Mouse (Mus musculus) CH12.LX (cell line): ENCODE measurements around the gene Alg12. TPM values are rescaled to one million over a fixed set of nuclear protein-coding genes. Genes with fewer than 3 reads are reported as not detected.

Experiments used
- DNase-seq: peaks from one replicate; pipeline ENCODE4 v3.0.0-alpha.2; 2013; ENCODE audit errors: extremely low read depth
- H3K27ac ChIP-seq: 2 replicates; pipeline ENCODE4 v1.5.1; 2012; ENCODE audit warnings: low read depth, mild to moderate bottlenecking, control low read depth, moderate library complexity; ENCODE audit not compliant: insufficient read depth
- H3K27me3 ChIP-seq: replicated peaks from 2 replicates; pipeline ENCODE3; 2012; ENCODE audit warnings: inconsistent platforms
- H3K36me3 ChIP-seq, 2 experiments: replicated peaks in 1 of 2; 2 replicates each; pipeline versions ENCODE3 to v1.6.1; 2012; ENCODE audit warnings: inconsistent platforms in 1 of 2, low read length in 1 of 2, mild to moderate bottlenecking in 1 of 2, mixed read lengths in 1 of 2, moderate library complexity in 1 of 2; ENCODE audit not compliant: control insufficient read depth in 1 of 2, insufficient read depth in 1 of 2
- H3K4me1 ChIP-seq, 2 experiments: 2 replicates each; pipeline ENCODE4 v1.6.1; 2012; ENCODE audit warnings: inconsistent platforms in 1 of 2, moderate library complexity in 1 of 2; ENCODE audit not compliant: insufficient read depth in 2 of 2, control insufficient read depth in 1 of 2
- H3K4me2 ChIP-seq: 2 replicates; pipeline ENCODE4 v1.6.1; 2012; ENCODE audit warnings: low read depth, mild to moderate bottlenecking, control low read depth; ENCODE audit not compliant: poor library complexity, insufficient read depth, severe bottlenecking
- H3K4me3 ChIP-seq, 3 experiments: fragments of 150-350 bp in 1 of 3; sonication (generic) in 1 of 3; replicated peaks in 1 of 3; 2 replicates each; pipeline versions ENCODE3 to v1.5.1; 2011 to 2012; ENCODE audit warnings: low read depth in 2 of 3, low read length in 2 of 3, mild to moderate bottlenecking in 2 of 3, moderate library complexity in 2 of 3, control low read depth in 1 of 3, improper control_type of control experiment in 1 of 3, inconsistent platforms in 1 of 3, mixed read lengths in 1 of 3; ENCODE audit not compliant: poor library complexity in 1 of 3
- H3K79me2 ChIP-seq: replicated peaks from 2 replicates; pipeline ENCODE4 v1.6.1; 2012; ENCODE audit warnings: mild to moderate bottlenecking, moderate library complexity; ENCODE audit not compliant: control insufficient read depth, poor library complexity, insufficient read depth, severe bottlenecking; ENCODE audit errors: extremely low read depth
- H3K9ac ChIP-seq: 2 replicates; pipeline ENCODE4 v1.6.1; 2012; ENCODE audit warnings: low read depth, mild to moderate bottlenecking, control low read depth, moderate library complexity; ENCODE audit not compliant: insufficient read depth
- H3K9me3 ChIP-seq: replicated peaks from 2 replicates; pipeline ENCODE3; 2012; ENCODE audit warnings: low read length, inconsistent platforms, mixed read lengths
- CHD1 ChIP-seq: IDR thresholded peaks from 2 replicates; pipeline ENCODE4 v1.6.1; 2012; ENCODE audit warnings: low read depth, low read length, improper control_type of control experiment, inconsistent platforms
- CHD2 ChIP-seq: IDR thresholded peaks from 2 replicates; pipeline ENCODE4 v1.6.1; 2011; ENCODE audit warnings: low read length, improper control_type of control experiment
- CTCF ChIP-seq, 2 experiments: IDR thresholded peaks in 1 of 2; conservative IDR thresholded peaks in 1 of 2; 2 replicates each; pipeline ENCODE4 v1.5.1; 2011 to 2012; ENCODE audit warnings: low read depth in 2 of 2, low read length in 2 of 2, improper control_type of control experiment in 1 of 2, inconsistent platforms in 1 of 2, mild to moderate bottlenecking in 1 of 2, moderate library complexity in 1 of 2
- E2F4 ChIP-seq: IDR thresholded peaks from 2 replicates; pipeline ENCODE4 v1.6.1; 2011; ENCODE audit warnings: low read depth, low read length, improper control_type of control experiment; ENCODE audit not compliant: insufficient replicate concordance
- ELF1 ChIP-seq: IDR thresholded peaks from 2 replicates; pipeline ENCODE4 v1.6.1; 2014; ENCODE audit warnings: low read depth, mild to moderate bottlenecking, inconsistent platforms, low read length, improper control_type of control experiment
- GABPA ChIP-seq: IDR thresholded peaks from 2 replicates; pipeline ENCODE4 v1.6.1; 2012; ENCODE audit warnings: low read depth, low read length, improper control_type of control experiment, inconsistent platforms; ENCODE audit not compliant: insufficient replicate concordance
- HCFC1 ChIP-seq: IDR thresholded peaks from 2 replicates; pipeline ENCODE4 v1.6.1; 2012; ENCODE audit warnings: low read depth, mild to moderate bottlenecking, inconsistent platforms, low read length, improper control_type of control experiment
- JUN ChIP-seq: IDR thresholded peaks from 2 replicates; pipeline ENCODE4 v1.6.1; 2011; ENCODE audit warnings: low read depth, mild to moderate bottlenecking, low read length, improper control_type of control experiment, moderate library complexity; ENCODE audit not compliant: insufficient read depth
- MAFK ChIP-seq: IDR thresholded peaks from 2 replicates; pipeline ENCODE4 v1.6.1; 2011; ENCODE audit warnings: low read length, improper control_type of control experiment; ENCODE audit not compliant: insufficient replicate concordance
- MAX ChIP-seq: IDR thresholded peaks from 2 replicates; pipeline ENCODE4 v1.6.1; 2011; ENCODE audit warnings: low read length, improper control_type of control experiment
- MAZ ChIP-seq: IDR thresholded peaks from 2 replicates; pipeline ENCODE4 v1.6.1; 2012; ENCODE audit warnings: low read depth, mild to moderate bottlenecking, inconsistent platforms, low read length, improper control_type of control experiment, moderate library complexity
- MEF2A ChIP-seq: IDR thresholded peaks from 2 replicates; pipeline ENCODE4 v1.6.1; 2014; ENCODE audit warnings: low read depth, mild to moderate bottlenecking, inconsistent platforms, low read length, improper control_type of control experiment, borderline replicate concordance
- MXI1 ChIP-seq: IDR thresholded peaks from 2 replicates; pipeline ENCODE4 v1.6.1; 2011; ENCODE audit warnings: mild to moderate bottlenecking, low read depth, low read length, improper control_type of control experiment
- NELFE ChIP-seq: IDR thresholded peaks from 2 replicates; pipeline ENCODE4 v1.6.1; 2011; ENCODE audit warnings: low read depth, low read length, improper control_type of control experiment
- NRF1 ChIP-seq: IDR thresholded peaks from 2 replicates; pipeline ENCODE4 v1.6.1; 2014; ENCODE audit warnings: low read depth, mild to moderate bottlenecking, inconsistent platforms, low read length, improper control_type of control experiment, moderate library complexity
- POLR2A ChIP-seq: IDR thresholded peaks from 2 replicates; pipeline ENCODE4 v1.6.1; 2011; ENCODE audit warnings: low read depth, mild to moderate bottlenecking, improper control_type of control experiment, low read length
- POLR2AphosphoS2 ChIP-seq: IDR thresholded peaks from 2 replicates; pipeline ENCODE4 v1.6.1; 2011; ENCODE audit warnings: low read depth, low read length, improper control_type of control experiment
- RAD21 ChIP-seq: IDR thresholded peaks from 2 replicates; pipeline ENCODE4 v1.6.1; 2011; ENCODE audit warnings: low read depth, mild to moderate bottlenecking, low read length, improper control_type of control experiment, moderate library complexity
- RCOR1 ChIP-seq: conservative IDR thresholded peaks from 2 replicates; pipeline ENCODE4 v1.6.1; 2012; ENCODE audit warnings: low read depth, mild to moderate bottlenecking, inconsistent platforms, low read length, improper control_type of control experiment
- SMC3 ChIP-seq: IDR thresholded peaks from 2 replicates; pipeline ENCODE4 v1.6.1; 2011; ENCODE audit warnings: low read depth, low read length, improper control_type of control experiment
- TBP ChIP-seq: conservative IDR thresholded peaks from 2 replicates; pipeline ENCODE4 v1.6.1; 2011; ENCODE audit warnings: low read depth, low read length, improper control_type of control experiment
- UBTF ChIP-seq: IDR thresholded peaks from 2 replicates; pipeline ENCODE4 v1.6.1; 2012; ENCODE audit warnings: low read depth, mild to moderate bottlenecking, inconsistent platforms, low read length, improper control_type of control experiment, moderate library complexity
- USF1 ChIP-seq: IDR thresholded peaks from 2 replicates; pipeline ENCODE4 v1.6.1; 2014; ENCODE audit warnings: low read depth, mild to moderate bottlenecking, inconsistent platforms, low read length, improper control_type of control experiment
- ZC3H11A ChIP-seq: IDR thresholded peaks from 2 replicates; pipeline ENCODE4 v1.6.1; 2012; ENCODE audit warnings: low read depth, mild to moderate bottlenecking, inconsistent platforms, low read length, improper control_type of control experiment
- ZKSCAN1 ChIP-seq: IDR thresholded peaks from 2 replicates; pipeline ENCODE4 v1.6.1; 2012; ENCODE audit warnings: low read depth, inconsistent platforms, low read length, improper control_type of control experiment, borderline replicate concordance
- ZMIZ1 ChIP-seq: IDR thresholded peaks from 2 replicates; pipeline ENCODE4 v1.6.1; 2012; ENCODE audit warnings: low read depth, mild to moderate bottlenecking, inconsistent platforms, low read length, improper control_type of control experiment
- dilution Hi-C: fragments of 300-500 bp; cut with MboI; formaldehyde crosslinking; loops from 2 replicates; pipeline ENCODE4 v1.14.3; 2020; ENCODE audit warnings: low sequenced_read_pairs; ENCODE audit not compliant: extremely low pct_unique_long_range_greater_than_20kb, extremely low pct_ligation_motif_present
- in situ Hi-C: fragments of 300-500 bp; cut with MboI; formaldehyde crosslinking; loops from 3 replicates; pipeline ENCODE4 v1.14.3; 2019; ENCODE audit warnings: low sequenced_read_pairs, low pct_ligation_motif_present, low pct_unique_long_range_greater_than_20kb, mixed read lengths
- polyA plus RNA-seq: library from polyadenylated mRNA; unstranded; fragments of >175 nt; gene quantifications from 2 replicates; pipeline ENCODE4 v1.2.1, GENCODE M21; 2012; ENCODE audit warnings: low read depth; ENCODE audit not compliant: insufficient read length
- total RNA-seq, 2 experiments: library from RNA; depleted of rRNA; stranded (reverse); fragments of 300-350 nt in 1 of 2; fragments of >200 nt in 1 of 2; gene quantifications; 2 replicates each; pipeline ENCODE4 v1.2.3; 2012 to 2014

Alg12 gene
- total and polyA plus RNA-seq, 3 experiments, result 8.1 to 10.3 (median 8.5) TPM

DNA sequence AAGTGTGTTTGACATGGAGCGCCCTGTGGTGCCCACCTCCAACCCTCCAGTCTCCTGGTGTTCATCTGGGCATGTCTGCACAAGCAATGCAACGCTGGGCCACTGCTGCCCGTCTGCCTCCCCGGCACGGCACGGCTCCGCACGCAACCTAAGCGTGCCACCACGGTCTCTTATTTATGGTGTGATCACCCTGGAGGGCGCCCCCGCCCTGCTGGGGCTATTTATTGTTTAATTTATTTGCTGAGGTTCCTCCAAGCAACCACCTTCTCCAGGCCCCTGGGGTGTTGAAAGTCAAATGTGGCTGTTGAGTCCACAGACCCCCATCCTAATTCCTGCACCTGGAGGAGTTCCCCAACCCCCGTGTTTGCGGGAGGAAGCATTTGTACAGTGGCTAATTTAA is 45.9 kb upstream of the Alg12 start:
- in situ Hi-C loops (no loop called here), dilution Hi-C loops (no loop called here)
- no peak overlapping the region for H3K9ac ChIP-seq
- no peak for DNase-seq
- no peak overlapping the region for H3K4me2 ChIP-seq
- peaks cover 6 to 31% of the 10 kb centered on the region in 2 experiments for H3K36me3 ChIP-seq
- H3K27me3 ChIP-seq, result peaks cover 13% of the 10 kb centered on the region
- H3K4me1 ChIP-seq, result peaks cover 12 to 38% of the 10 kb centered on the region in 2 experiments
- TF ChIP-seq E2F4, result no peak
- TF ChIP-seq ZKSCAN1, result no peak
- TF ChIP-seq POLR2A, result no peak
- TF ChIP-seq USF1, result no peak
- TF ChIP-seq MXI1, result no peak
- TF ChIP-seq NELFE, result no peak
- no peak for TF ChIP-seq ELF1
- TF ChIP-seq MAZ, result no peak
- no peak for TF ChIP-seq HCFC1
- TF ChIP-seq CHD1, result no peak
- no peak for TF ChIP-seq GABPA
- no peak for TF ChIP-seq MAFK
- no peak for TF ChIP-seq CTCF (conservative IDR thresholded peaks at IDR 0.05 in 1 of 2, IDR thresholded peaks at IDR 0.05 in 1 of 2; ENCODE audit: low read depth in 2 of 2, low read length in 2 of 2)
- no peak for TF ChIP-seq POLR2AphosphoS2
- TF ChIP-seq NRF1, result no peak
- TF ChIP-seq MAX, result no peak
- no peak for TF ChIP-seq MEF2A
- TF ChIP-seq ZMIZ1, result no peak
- no peak for TF ChIP-seq CHD2
- no peak overlapping the region for H3K4me3 ChIP-seq
- peaks cover 2% of the 10 kb centered on the region for H3K9me3 ChIP-seq
- H3K79me2 ChIP-seq, result 0 out of 2 replicates have a peak, but pooled peaks cover 3% of the 10 kb centered on the region
- H3K27ac ChIP-seq, result no peak overlapping the region

DNA sequence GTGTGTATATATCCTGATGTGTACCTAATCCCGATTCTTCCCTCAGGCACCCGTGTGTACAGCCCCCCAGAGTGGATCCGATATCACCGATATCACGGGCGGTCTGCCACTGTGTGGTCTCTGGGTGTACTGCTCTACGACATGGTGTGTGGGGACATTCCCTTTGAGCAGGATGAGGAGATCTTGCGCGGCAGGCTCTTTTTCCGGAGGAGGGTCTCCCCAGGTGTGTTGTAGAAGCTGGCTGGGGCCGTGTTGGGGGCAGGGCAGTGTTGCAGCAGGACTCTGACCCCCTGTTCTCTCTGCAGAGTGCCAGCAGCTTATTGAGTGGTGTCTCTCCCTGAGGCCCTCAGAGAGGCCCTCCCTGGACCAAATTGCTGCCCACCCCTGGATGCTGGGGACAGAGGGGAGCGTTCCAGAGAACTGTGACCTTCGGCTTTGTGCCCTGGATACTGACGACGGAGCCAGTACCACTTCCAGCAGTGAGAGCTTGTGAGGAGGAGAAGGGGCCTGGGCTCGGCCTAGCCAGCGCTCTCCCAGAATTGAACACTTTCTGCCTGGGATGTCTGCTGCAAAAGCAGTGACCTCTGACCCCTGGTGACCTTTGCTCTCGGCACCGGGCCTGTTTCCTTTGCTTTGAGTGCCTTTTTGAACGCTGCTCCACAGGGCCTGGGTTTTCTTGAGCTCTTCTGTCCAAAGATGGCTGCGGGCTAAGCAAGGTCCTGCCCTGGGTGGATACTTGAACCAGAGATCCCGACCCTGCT is 45.3 kb upstream of the Alg12 start:
- Histone ChIP-seq H3K4me2 (peak overlapping the region; percentile 85), H3K36me3 (peaks cover 6 to 31% of the 10 kb centered on the region in 2 experiments), H3K4me1 (peaks cover 12 to 38% of the 10 kb centered on the region in 2 experiments), H3K27ac (peak overlapping the region; percentile 13; the same call in 1 of the 2 replicates), H3K9ac (peak overlapping the region; percentile 18; the same call in 1 of the 2 replicates), H3K9me3 (peaks cover 2% of the 10 kb centered on the region), H3K27me3 (peaks cover 19% of the 10 kb centered on the region), H3K79me2 (0 out of 2 replicates have a peak, but pooled peaks cover 3% of the 10 kb centered on the region), H3K4me3 (peak overlapping the region; percentile 73 to 91 (median 76))
- TF ChIP-seq TBP (no peak), RCOR1 (no peak), SMC3 (no peak), CHD1 (no peak), ZC3H11A (no peak), UBTF (no peak), JUN (no peak), USF1 (no peak), ELF1 (no peak), RAD21 (no peak)
- DNase-seq, result no peak
- in situ Hi-C loops (no loop called here), dilution Hi-C loops (no loop called here)
